Mouse (Mus musculus) ES-Bruce4 (cell line): ENCODE measurements around the gene Ankle1. TPM values are rescaled to one million over a fixed set of nuclear protein-coding genes. Genes with fewer than 3 reads are reported as not detected.

Experiments
- H3K27ac ChIP-seq: 2 replicates; pipeline ENCODE4 v1.5.1; 2012; ENCODE audit warnings: low read length, inconsistent platforms; ENCODE audit not compliant: insufficient read depth
- H3K27me3 ChIP-seq: 2 replicates; pipeline ENCODE4 v1.6.1; 2012; ENCODE audit warnings: mild to moderate bottlenecking, low read length, inconsistent platforms; ENCODE audit not compliant: control insufficient read depth, poor library complexity, insufficient read depth, severe bottlenecking
- H3K36me3 ChIP-seq: 2 replicates; pipeline ENCODE4 v1.6.1; 2012; ENCODE audit warnings: inconsistent platforms, mild to moderate bottlenecking, low read length, moderate library complexity; ENCODE audit not compliant: control insufficient read depth, poor library complexity, insufficient read depth, severe bottlenecking
- H3K4me1 ChIP-seq: one replicate; pipeline ENCODE4 v1.8.1; 2011; ENCODE audit warnings: low read length; ENCODE audit not compliant: control insufficient read depth, insufficient read depth
- H3K4me3 ChIP-seq: 2 replicates; pipeline ENCODE4 v1.5.1; 2011; ENCODE audit warnings: low read depth, mild to moderate bottlenecking, low read length
- H3K9ac ChIP-seq: 2 replicates; pipeline ENCODE4 v1.6.1; 2012; ENCODE audit warnings: low read depth, mild to moderate bottlenecking, inconsistent platforms; ENCODE audit not compliant: poor library complexity, severe bottlenecking
- H3K9me3 ChIP-seq: replicated peaks from 2 replicates; pipeline ENCODE4 v1.6.1; 2012; ENCODE audit warnings: mild to moderate bottlenecking, low read length, inconsistent platforms; ENCODE audit not compliant: control insufficient read depth, poor library complexity, insufficient read depth, severe bottlenecking
- CTCF ChIP-seq: IDR thresholded peaks from one replicate; pipeline ENCODE4 v1.8.1; 2011; ENCODE audit warnings: low read depth, low read length
- EP300 ChIP-seq: IDR thresholded peaks from 2 replicates; pipeline ENCODE4 v1.6.1; 2011; ENCODE audit warnings: low read depth, low read length; ENCODE audit not compliant: insufficient read depth
- POLR2A ChIP-seq: IDR thresholded peaks from one replicate; pipeline ENCODE4 v1.8.1; 2011; ENCODE audit warnings: low read length; ENCODE audit not compliant: insufficient read depth
- polyA plus RNA-seq: library from polyadenylated mRNA; stranded (reverse); fragments of >200 nt; gene quantifications from 2 replicates; pipeline ENCODE4 v1.2.4, GENCODE M21; 2011; ENCODE audit warnings: low read depth; ENCODE audit not compliant: missing spikeins, insufficient read depth, insufficient read length

Ankle1 gene
- polyA plus RNA-seq, 1 experiment: 10.9 TPM

DNA sequence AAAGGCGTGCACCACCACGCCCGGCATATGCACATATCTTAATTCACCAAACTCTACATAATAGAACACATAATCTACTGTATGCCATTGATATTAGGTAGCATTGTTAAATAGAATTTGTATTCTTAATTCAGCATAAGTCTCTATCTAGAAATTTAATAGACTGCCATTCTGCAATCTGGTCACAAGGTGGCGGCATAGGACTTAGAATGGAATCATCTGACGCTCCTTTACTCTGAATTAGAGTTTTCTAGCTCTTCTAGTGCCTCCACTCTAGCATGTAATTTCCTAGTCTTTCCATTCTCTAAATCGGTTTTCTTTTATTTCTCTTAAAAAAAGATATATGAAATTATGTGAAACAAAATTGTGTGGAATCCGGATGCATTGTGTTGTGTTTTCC, 35.6 kb downstream of the Ankle1 start:
- Histone ChIP-seq H3K27ac (no peak overlapping the region), H3K9ac (no peak overlapping the region), H3K4me1 (no peaks in the 10 kb centered on the region), H3K9me3 (peaks cover 8% of the 10 kb centered on the region), H3K36me3 (no peaks in the 10 kb centered on the region), H3K27me3 (no peaks in the 10 kb centered on the region), H3K4me3 (no peak overlapping the region)
- TF ChIP-seq POLR2A (no peak), EP300 (no peak), CTCF (no peak)

DNA sequence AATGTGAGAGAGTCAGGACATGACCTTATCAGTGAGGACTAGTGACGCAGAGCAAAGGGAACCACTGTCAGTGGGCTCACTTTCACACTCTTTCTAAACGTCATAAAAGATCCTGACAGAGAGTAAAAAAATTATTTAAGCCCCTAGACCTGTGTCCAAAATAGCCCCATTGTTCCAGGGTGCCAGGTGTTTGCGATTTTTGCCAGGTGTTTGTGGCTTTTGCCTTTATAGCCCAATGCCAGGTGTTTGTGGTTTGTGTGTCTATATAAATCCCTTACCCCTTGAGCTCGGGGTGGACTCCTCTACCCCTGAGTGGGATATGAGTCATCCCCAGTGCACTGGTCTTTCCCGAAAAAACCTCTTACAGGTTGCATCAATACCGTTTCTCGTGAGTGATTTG, 39.3 kb downstream of the Ankle1 start:
- Histone ChIP-seq H3K4me1 (no peaks in the 10 kb centered on the region), H3K9ac (no peak overlapping the region), H3K36me3 (no peaks in the 10 kb centered on the region), H3K27ac (no peak overlapping the region), H3K27me3 (no peaks in the 10 kb centered on the region), H3K9me3 (peaks cover 39% of the 10 kb centered on the region), H3K4me3 (no peak overlapping the region)
- TF ChIP-seq CTCF: no peak
- TF ChIP-seq POLR2A: no peak

- no peak for TF ChIP-seq CTCF
- TF ChIP-seq EP300: peak; percentile 86
- Histone ChIP-seq H3K9me3 (peaks cover 32% of the 10 kb centered on the region), H3K9ac (no peak overlapping the region)
Observed at GRCm38 (mm10) chr8:71451337-71451736, 45.5 kb downstream of the Ankle1 start.

GRCm38 (mm10) chr8:71451777-71452176, 46.0 kb downstream of the Ankle1 start:
- H3K36me3 ChIP-seq: no peaks in the 10 kb centered on the region

More at GRCm38 (mm10) chr8:71451337-71451736, 45.5 kb downstream of the Ankle1 start:
- H3K27me3 ChIP-seq: no peaks in the 10 kb centered on the region
- peaks cover 3% of the 10 kb centered on the region for H3K4me1 ChIP-seq
- H3K4me3 ChIP-seq: peak overlapping the region; percentile 18; the same call in 1 of the 2 replicates
- no peak overlapping the region for H3K27ac ChIP-seq
- H3K36me3 ChIP-seq: no peaks in the 10 kb centered on the region

GRCm38 (mm10) chr8:71452669-71453068, 46.9 kb downstream of the Ankle1 start:
- Histone ChIP-seq H3K36me3 (no peaks in the 10 kb centered on the region), H3K27ac (no peak overlapping the region), H3K9me3 (peaks cover 22% of the 10 kb centered on the region), H3K9ac (no peak overlapping the region), H3K4me1 (peaks cover 5% of the 10 kb centered on the region), H3K4me3 (no peak overlapping the region), H3K27me3 (no peaks in the 10 kb centered on the region)
- TF ChIP-seq CTCF (no peak), EP300 (no peak), POLR2A (no peak)

More at GRCm38 (mm10) chr8:71451777-71452176, 46.0 kb downstream of the Ankle1 start:
- H3K9me3 ChIP-seq: peaks cover 27% of the 10 kb centered on the region
- H3K27ac ChIP-seq: no peak overlapping the region
- peaks cover 3% of the 10 kb centered on the region for H3K4me1 ChIP-seq
- no peaks in the 10 kb centered on the region for H3K27me3 ChIP-seq
- H3K9ac ChIP-seq: no peak overlapping the region
- peak overlapping the region; percentile 5 for H3K4me3 ChIP-seq
- no peak for TF ChIP-seq POLR2A
- no peak for TF ChIP-seq CTCF
- TF ChIP-seq EP300: no peak

GRCm38 (mm10) chr8:71454668-71455067, 48.9 kb downstream of the Ankle1 start:
- Histone ChIP-seq H3K4me3 (no peak overlapping the region), H3K36me3 (no peaks in the 10 kb centered on the region), H3K27me3 (no peaks in the 10 kb centered on the region), H3K9me3 (peaks cover 4% of the 10 kb centered on the region; the same call in 1 of the 2 replicates), H3K9ac (no peak overlapping the region), H3K4me1 (peaks cover 8% of the 10 kb centered on the region), H3K27ac (no peak overlapping the region)
- TF ChIP-seq EP300 (no peak), CTCF (no peak), POLR2A (no peak)
